Mouse (Mus musculus) spleen, postnatal 10 days (tissue): Measurements from ENCODE around the gene Defb9.
"Not testable (repeated sequence)": the region's sequence is repeated elsewhere in the genome, so short reads cannot be mapped to it uniquely, and the experiment has no call there.

Experiments
- DNase-seq, 2 experiments: peaks; one replicate each; pipeline ENCODE4 v3.0.0; 2021 to 2022; ENCODE audit warnings: low spot score in 2 of 2

The Defb9 gene

GRCm38 (mm10) chr8:21885321-21885720 is at the start of gene Defb9:
Gene Defb9, minus strand, starts transcription at chr8:21885421.
- DNase-seq: not testable (repeated sequence)

- no peak for DNase-seq
These were observed 47.4 kb upstream of the Defb9 start, which contains the start of gene Defb15 for GRCm38 (mm10) chr8:21932610-21933009. Gene Defb15, minus strand, starts transcription at chr8:21932710.

- not testable (repeated sequence) for DNase-seq
These were observed 45.5 kb upstream of the Defb9 start for GRCm38 (mm10) chr8:21930754-21931153.

- no peak for DNase-seq
These were observed 30.4 kb upstream of the Defb9 start for GRCm38 (mm10) chr8:21915625-21916024.

- DNase-seq: no peak
These were observed 27.3 kb upstream of the Defb9 start for GRCm38 (mm10) chr8:21912554-21912953.

- DNase-seq: no peak
These were observed 26.7 kb upstream of the Defb9 start for GRCm38 (mm10) chr8:21911931-21912330.

- not testable (repeated sequence) for DNase-seq
These were observed 21.1 kb upstream of the Defb9 start, which contains the start of gene Defb11 for GRCm38 (mm10) chr8:21906290-21906689. Gene Defb11, minus strand, starts transcription at chr8:21906412.

GRCm38 (mm10) chr8:21858586-21858985 is 26.6 kb downstream of the Defb9 start, which contains the start of gene Defb10:
Gene Defb10, plus strand, starts transcription at chr8:21858901.
- DNase-seq: not testable (repeated sequence)
